Mouse (Mus musculus): ENCODE measurements around the gene Fstl3. TPM values are rescaled to one million over a fixed set of nuclear protein-coding genes. Genes with fewer than 3 reads are reported as not detected.

The Fstl3 gene
- polyA plus RNA-seq (2017; shearing (Covaris generic)) = not detected

GRCm38 (mm10) chr10:79777103-79777531 lies at the start of gene Fstl3:
Gene Fstl3, plus strand, starts transcription at chr10:79777272.

GRCm38 (mm10) chr10:79745898-79746773 lies 30.9 kb upstream of the Fstl3 start, which contains the start of gene Polrmt:
Gene Polrmt, minus strand, starts transcription at chr10:79746581.

DNA sequence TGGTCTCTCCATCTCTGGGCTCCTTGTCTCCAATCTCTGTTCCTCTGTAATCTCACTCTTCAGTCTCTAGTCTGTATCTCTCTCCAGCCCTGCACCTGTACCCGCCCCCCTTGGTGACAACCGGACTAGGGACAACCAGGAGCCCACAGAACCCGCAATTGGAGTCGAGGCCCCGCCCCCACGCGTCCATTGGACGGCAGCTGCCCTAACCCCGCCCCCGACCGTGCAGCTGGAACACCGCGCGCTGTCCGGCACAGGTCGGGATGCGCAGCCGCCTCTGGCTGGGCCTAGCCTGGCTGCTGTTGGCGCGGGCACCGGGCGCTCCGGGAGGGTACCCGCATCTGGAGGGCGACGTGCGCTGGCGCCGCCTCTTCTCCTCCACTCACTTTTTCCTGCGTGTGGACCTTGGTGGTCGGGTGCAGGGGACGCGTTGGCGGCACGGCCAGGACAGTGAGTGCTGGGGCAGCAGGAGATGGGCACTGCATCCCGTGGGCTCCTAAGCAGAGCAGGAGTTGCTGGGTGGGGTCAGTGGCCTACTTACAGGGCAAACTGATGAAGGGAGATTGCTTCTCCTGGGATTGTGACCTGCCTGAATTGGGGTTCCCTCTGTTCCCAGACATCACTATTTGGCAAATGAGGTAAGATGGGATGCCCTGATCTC lies 22.1 kb upstream of the Fstl3 start, which contains the start of gene Fgf22:
TSS of gene Fgf22 (plus strand) at position 221 of the 661 bp plus-strand sequence.

DNA sequence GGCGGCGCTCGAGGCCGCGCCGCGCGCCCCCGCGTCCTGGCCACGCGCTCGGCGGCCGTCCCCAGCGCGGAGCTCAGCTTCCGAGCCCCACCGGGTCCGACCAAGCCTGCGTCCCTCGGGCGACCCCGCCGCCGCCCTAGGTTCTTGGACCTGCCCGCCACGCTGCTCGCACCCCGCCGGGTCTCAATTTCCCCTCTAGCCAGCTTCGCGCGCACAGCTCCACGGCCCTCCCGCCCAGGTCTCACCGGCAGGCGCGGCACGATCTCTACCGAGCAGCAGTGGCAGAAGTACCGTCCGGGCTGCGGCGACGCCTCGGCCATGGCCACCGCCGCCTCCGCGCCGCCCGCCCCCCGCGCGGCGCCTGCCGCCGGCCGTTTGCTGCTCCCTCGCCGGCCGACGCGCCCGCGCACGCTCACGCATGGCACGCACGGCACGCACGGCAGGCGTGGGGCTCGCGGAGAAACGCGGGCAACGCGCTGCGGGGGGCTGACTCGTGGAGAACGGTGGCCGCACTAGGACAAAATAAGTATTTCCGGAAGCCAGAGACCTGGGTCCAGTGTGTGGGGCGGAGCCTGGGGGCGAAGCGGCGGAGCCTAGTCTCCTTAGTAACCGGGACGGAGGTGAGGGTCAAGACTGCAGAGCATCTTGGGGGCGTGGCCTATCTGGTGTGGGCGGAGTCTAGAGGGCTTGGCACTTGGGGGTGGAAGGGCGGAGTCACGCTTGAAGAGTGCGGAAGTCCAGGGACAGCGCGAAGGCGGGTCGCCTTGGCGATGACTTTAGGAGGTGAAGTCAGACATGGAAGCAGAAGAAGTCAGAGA lies 10.4 kb upstream of the Fstl3 start, which contains the start of gene Rnf126:
TSS of gene Rnf126 (minus strand) at position 445 of the 818 bp plus-strand sequence.

DNA sequence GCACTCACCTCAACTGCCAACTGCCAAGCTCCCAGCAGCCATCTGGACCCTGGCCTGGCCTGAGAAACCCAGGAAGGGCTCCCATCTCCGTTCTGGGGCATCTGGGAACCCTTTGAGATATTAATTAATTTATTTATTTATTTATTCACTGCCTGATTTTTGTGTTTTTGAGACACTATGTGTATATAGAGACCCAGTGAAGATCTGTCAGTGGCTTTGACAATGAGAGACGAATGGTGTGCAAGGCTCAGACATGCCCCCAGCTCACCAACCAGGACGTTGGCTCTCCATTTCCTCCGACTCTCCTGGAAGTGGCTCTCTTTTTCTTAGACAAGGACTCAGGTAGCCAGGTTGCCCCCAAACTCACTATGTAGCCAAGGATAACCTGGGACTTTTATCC lies 13.8 kb downstream of the Fstl3 start, which contains the start of gene Prss57:
TSS of gene Prss57 (minus strand) at position 101 of the 400 bp plus-strand sequence.

GRCm38 (mm10) chr10:79793051-79793737 lies 16.1 kb downstream of the Fstl3 start, which contains the start of gene Palm:
Gene Palm, plus strand, starts transcription at chr10:79793572.

GRCm38 (mm10) chr10:79820782-79821181 lies 43.7 kb downstream of the Fstl3 start, which contains the start of gene Misp:
Gene Misp, plus strand, starts transcription at chr10:79820989.

Other genes with a start within 250 kb of the Fstl3 start
- gene Plpp2, start 243.5 kb upstream of the Fstl3 start, polyA plus RNA-seq (2017; shearing (Covaris generic)) = 3.7 TPM
- gene Mier2, start 222.1 kb upstream of the Fstl3 start, polyA plus RNA-seq (2017; shearing (Covaris generic)) = 38.1 TPM
- 0.35 TPM for gene Theg, start 189.9 kb upstream of the Fstl3 start, polyA plus RNA-seq (2017; shearing (Covaris generic))
- gene C2cd4c, start 163.2 kb upstream of the Fstl3 start, polyA plus RNA-seq (2017; shearing (Covaris generic)) = not detected
- 0.17 TPM for gene Shc2, start 139.4 kb upstream of the Fstl3 start, polyA plus RNA-seq (2017; shearing (Covaris generic))
- not detected for gene Odf3l2, start 131.5 kb upstream of the Fstl3 start, polyA plus RNA-seq (2017; shearing (Covaris generic))
- gene Madcam1, start 112.7 kb upstream of the Fstl3 start, polyA plus RNA-seq (2017; shearing (Covaris generic)) = 0.54 TPM
- 26.2 TPM for gene Tpgs1, start 107.9 kb upstream of the Fstl3 start, polyA plus RNA-seq (2017; shearing (Covaris generic))
- 78.4 TPM for gene Cdc34, start 95.1 kb upstream of the Fstl3 start, polyA plus RNA-seq (2017; shearing (Covaris generic))
- 8.2 TPM for gene Gzmm, start 88.3 kb upstream of the Fstl3 start, polyA plus RNA-seq (2017; shearing (Covaris generic))
- gene Bsg, start 72.8 kb upstream of the Fstl3 start, polyA plus RNA-seq (2017; shearing (Covaris generic)) = 207 TPM
- not detected for gene Hcn2, start 60.6 kb upstream of the Fstl3 start, polyA plus RNA-seq (2017; shearing (Covaris generic))
- 31.9 TPM for gene Polrmt, start 30.7 kb upstream of the Fstl3 start, polyA plus RNA-seq (2017; shearing (Covaris generic))
- not detected for gene Fgf22, start 22.2 kb upstream of the Fstl3 start, polyA plus RNA-seq (2017; shearing (Covaris generic))
- gene Rnf126, start 10.3 kb upstream of the Fstl3 start, polyA plus RNA-seq (2017; shearing (Covaris generic)) = 41.8 TPM
- gene Prss57, start 13.7 kb downstream of the Fstl3 start, polyA plus RNA-seq (2017; shearing (Covaris generic)) = 0.17 TPM
- 4.5 TPM for gene Palm, start 16.3 kb downstream of the Fstl3 start, polyA plus RNA-seq (2017; shearing (Covaris generic))
- 0.44 TPM for gene Misp, start 43.7 kb downstream of the Fstl3 start, polyA plus RNA-seq (2017; shearing (Covaris generic))
- 478 TPM for gene Ptbp1, start 77.2 kb downstream of the Fstl3 start, polyA plus RNA-seq (2017; shearing (Covaris generic))
- not detected for gene Prtn3, start 97.2 kb downstream of the Fstl3 start, polyA plus RNA-seq (2017; shearing (Covaris generic))
- 6.8 TPM for gene Plppr3, start 97.4 kb downstream of the Fstl3 start, polyA plus RNA-seq (2017; shearing (Covaris generic))
- not detected for gene Elane, start 109.0 kb downstream of the Fstl3 start, polyA plus RNA-seq (2017; shearing (Covaris generic))
- gene Cfd, start 113.6 kb downstream of the Fstl3 start, polyA plus RNA-seq (2017; shearing (Covaris generic)) = not detected
- 27.3 TPM for gene Med16, start 131.7 kb downstream of the Fstl3 start, polyA plus RNA-seq (2017; shearing (Covaris generic))
- 19.6 TPM for gene Gm26602, start 133.6 kb downstream of the Fstl3 start, polyA plus RNA-seq (2017; shearing (Covaris generic))
- 0.26 TPM for gene Kiss1r, start 139.7 kb downstream of the Fstl3 start, polyA plus RNA-seq (2017; shearing (Covaris generic))
- 117 TPM for gene R3hdm4, start 143.9 kb downstream of the Fstl3 start, polyA plus RNA-seq (2017; shearing (Covaris generic))
- gene Arid3a, start 149.8 kb downstream of the Fstl3 start, polyA plus RNA-seq (2017; shearing (Covaris generic)) = 9.7 TPM
- 74.2 TPM for gene Wdr18, start 182.9 kb downstream of the Fstl3 start, polyA plus RNA-seq (2017; shearing (Covaris generic))
- 0.49 TPM for gene Grin3b, start 193.4 kb downstream of the Fstl3 start, polyA plus RNA-seq (2017; shearing (Covaris generic))
- gene Tmem259, start 207.1 kb downstream of the Fstl3 start, polyA plus RNA-seq (2017; shearing (Covaris generic)) = 26.7 TPM
- 580 TPM for gene Cnn2, start 211.3 kb downstream of the Fstl3 start, polyA plus RNA-seq (2017; shearing (Covaris generic))
- 42.6 TPM for gene Abca7, start 219.2 kb downstream of the Fstl3 start, polyA plus RNA-seq (2017; shearing (Covaris generic))
- gene Arhgap45, start 239.4 kb downstream of the Fstl3 start, polyA plus RNA-seq (2017; shearing (Covaris generic)) = 732 TPM

Data from effector memory CD4-positive, alpha-beta T cell, adult 7 months (primary cell).